Mouse (Mus musculus): ENCODE data around the gene D130043K22Rik. TPM values are rescaled to one million over a fixed set of nuclear protein-coding genes. Genes with fewer than 3 reads are reported as not detected.

Gene D130043K22Rik
- polyA plus RNA-seq, 1 experiment from 2014 or later, result 0.58 TPM

DNA sequence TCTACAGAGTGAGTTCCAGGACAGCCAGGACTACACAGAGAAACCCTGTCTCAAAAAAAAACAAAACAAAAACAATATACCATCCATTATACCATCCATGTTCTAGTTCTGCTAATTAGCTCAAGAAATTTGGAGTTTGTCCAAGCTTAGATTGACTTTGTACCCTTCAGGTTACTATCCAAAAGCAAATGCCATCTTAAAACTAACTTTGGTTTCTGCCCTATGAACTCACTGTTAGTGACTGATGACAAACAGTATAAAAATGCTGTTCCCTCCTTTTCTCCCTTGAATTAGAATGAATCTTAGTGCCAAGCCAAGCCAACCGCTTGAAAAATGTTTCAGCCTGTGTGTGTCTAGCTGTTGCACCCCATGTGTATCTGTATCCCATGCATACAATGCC is 30.3 kb upstream of the D130043K22Rik start:
- no peak for ATAC-seq (ENCODE audit: insufficient number of reproducible peaks, insufficient read depth, low FRiP score, low TSS enrichment)

DNA sequence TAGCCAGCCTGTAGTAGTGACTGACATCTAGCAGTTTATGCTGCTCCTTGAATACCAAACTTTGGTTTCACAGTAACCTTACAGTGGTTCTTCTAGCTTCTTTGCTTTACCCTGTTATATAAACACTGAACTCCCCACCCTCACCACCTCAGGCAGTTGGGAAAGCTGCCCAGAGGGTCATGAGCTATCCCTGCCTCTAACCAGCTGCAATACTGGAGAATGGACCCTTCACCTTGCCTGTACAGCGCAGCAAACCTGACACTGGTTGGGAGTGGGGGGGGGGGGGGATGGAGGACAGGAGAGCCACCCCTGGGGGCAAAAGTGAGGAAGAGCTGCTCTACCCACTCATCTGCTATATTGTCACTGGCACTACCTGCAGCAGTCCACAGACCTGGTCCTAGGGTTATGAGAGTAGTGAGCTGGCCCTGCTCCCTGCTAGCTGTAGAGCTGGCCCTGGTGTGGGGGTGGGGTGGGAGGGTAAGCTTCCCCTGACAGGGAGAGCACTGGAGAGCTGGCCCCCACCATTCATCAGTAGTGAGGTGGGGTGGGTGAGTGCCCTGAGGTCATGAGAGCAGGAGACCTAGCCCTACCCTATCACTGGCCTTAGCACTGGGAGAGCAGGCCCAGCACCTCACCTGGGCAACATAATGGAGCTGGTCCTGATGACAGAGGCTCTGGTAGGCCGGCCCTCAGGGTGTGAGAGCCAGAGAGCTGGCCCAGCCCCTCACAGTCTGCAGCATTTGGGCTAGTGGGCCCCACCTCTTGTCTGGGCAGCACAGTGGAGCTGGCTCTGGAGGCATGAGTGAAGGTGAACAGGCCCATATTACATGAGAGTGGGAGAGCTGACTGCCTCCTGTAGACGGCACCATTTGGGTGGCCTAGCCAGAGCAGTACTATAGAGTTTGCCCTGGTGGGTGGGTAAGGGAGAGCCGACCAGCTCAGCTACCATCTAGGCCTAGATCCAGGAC is 28.5 kb upstream of the D130043K22Rik start:
- no peaks in the 10 kb centered on the region for H3K9me3 ChIP-seq
- no peak overlapping the region for H3K4me2 ChIP-seq (replicated peaks)
- H3K9ac ChIP-seq, result no peak overlapping the region
- H3K27me3 ChIP-seq, result no peaks in the 10 kb centered on the region
- peaks cover 37% of the 10 kb centered on the region for H3K36me3 ChIP-seq
- 68% methylated on average over 4 of the region's 4 CpGs for WGBS
- no peak overlapping the region for H3K27ac ChIP-seq
- H3K4me1 ChIP-seq, result no peaks in the 10 kb centered on the region
- ATAC-seq (ENCODE audit: insufficient number of reproducible peaks, insufficient read depth, low FRiP score, low TSS enrichment), result peak; percentile 73
- H3K4me3 ChIP-seq, result no peak overlapping the region

More for the DNA sequence above, 30.3 kb upstream of the D130043K22Rik start:
- no peak overlapping the region for H3K9ac ChIP-seq
- H3K36me3 ChIP-seq, result peaks cover 54% of the 10 kb centered on the region
- H3K27ac ChIP-seq, result no peak overlapping the region
- no peaks in the 10 kb centered on the region for H3K4me1 ChIP-seq
- no peaks in the 10 kb centered on the region for H3K9me3 ChIP-seq
- H3K4me2 ChIP-seq (replicated peaks), result no peak overlapping the region
- H3K4me3 ChIP-seq, result no peak overlapping the region
- H3K27me3 ChIP-seq, result no peaks in the 10 kb centered on the region
- WGBS, result 87% methylated on average over 1 of the region's 1 CpGs

DNA sequence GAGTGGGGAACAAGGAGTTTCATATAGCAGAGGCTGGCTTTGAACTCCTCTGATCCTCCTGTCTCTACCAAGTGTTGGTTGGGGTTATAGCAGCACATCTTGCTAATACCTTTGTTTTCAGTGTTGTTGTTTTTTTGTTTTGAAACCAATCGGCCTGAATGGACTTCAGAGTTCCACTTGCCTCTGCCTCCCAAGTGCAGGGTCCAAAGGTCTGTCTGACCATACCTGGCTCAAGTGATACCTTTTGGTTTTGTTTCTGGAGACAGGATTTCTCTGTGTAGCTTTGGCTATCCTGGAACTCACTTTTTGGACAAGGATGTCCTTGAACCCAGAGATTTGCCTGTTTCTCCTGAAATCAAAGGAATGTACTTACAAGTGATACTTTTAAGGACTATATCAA is 25.0 kb upstream of the D130043K22Rik start:
- Histone ChIP-seq H3K4me3 (no peak overlapping the region), H3K4me2 (replicated peaks) (no peak overlapping the region), H3K27me3 (no peaks in the 10 kb centered on the region), H3K36me3 (peaks cover 12% of the 10 kb centered on the region), H3K9me3 (no peaks in the 10 kb centered on the region), H3K9ac (no peak overlapping the region), H3K27ac (no peak overlapping the region), H3K4me1 (no peaks in the 10 kb centered on the region)
- no peak for ATAC-seq (ENCODE audit: insufficient number of reproducible peaks, insufficient read depth, low FRiP score, low TSS enrichment)
- 68% methylated on average over 1 of the region's 1 CpGs for WGBS

DNA sequence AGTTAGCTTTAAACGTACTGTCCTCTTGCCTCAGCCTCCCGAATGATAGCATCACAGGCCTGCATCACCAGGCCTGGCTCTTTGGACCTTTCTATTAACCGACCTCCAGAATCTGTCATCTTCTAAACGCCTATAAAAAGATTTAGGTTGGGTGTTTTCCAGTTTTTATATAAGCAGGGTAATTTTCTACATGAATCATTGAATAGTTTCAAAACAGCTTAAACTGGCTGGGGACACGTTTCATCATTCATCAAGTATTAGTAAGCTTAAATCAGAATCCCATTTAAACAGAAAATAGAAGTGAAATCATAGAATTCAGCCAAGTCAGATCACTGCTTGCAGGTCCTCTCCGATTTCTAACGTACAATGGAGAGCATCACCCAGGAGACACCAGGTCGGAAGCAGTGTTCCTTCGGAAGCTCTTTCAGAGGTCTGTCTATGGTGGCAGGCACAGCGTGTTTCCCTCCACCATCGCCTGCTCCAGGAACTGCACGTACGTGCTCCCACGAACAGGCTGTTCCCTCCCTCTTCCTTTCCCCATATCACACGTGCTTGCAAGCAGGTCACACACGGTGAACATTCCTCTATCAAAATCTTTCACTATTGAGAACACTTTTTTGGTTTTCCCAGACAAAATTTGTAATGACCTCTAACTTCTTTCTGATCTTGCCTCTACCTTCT is 22.1 kb upstream of the D130043K22Rik start:
- Histone ChIP-seq H3K9ac (no peak overlapping the region), H3K27me3 (no peaks in the 10 kb centered on the region), H3K27ac (no peak overlapping the region), H3K36me3 (0 out of 2 replicates have a peak, but pooled peaks cover 9% of the 10 kb centered on the region), H3K4me2 (replicated peaks) (no peak overlapping the region), H3K9me3 (no peaks in the 10 kb centered on the region), H3K4me1 (no peaks in the 10 kb centered on the region), H3K4me3 (no peak overlapping the region)
- ATAC-seq (ENCODE audit: insufficient number of reproducible peaks, insufficient read depth, low FRiP score, low TSS enrichment), result no peak
- 86% methylated on average over 16 of the region's 16 CpGs for WGBS

DNA sequence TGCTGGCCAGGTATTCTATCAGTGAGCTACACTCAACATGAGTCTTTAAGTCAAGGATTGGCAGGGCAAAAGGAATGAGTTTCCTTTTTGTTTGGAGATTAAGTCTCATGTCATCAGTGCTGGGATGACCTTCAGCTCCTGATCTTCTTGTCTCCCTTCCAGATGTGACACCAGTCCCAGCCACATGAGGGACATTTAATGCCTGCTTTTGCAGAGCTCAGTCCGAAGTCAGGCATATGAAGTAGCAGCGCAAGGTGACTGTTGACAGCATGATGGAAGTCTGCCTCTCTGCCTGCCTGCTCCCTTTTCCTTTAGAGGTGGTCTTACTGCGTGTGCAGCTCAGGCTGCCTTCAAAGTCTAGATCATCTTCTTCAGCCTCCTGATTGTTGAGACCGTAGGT is 20.3 kb upstream of the D130043K22Rik start:
- H3K9ac ChIP-seq, result no peak overlapping the region
- no peak overlapping the region for H3K27ac ChIP-seq
- no peaks in the 10 kb centered on the region for H3K36me3 ChIP-seq
- WGBS, result 87% methylated on average over 4 of the region's 4 CpGs
- no peak overlapping the region for H3K4me3 ChIP-seq
- no peaks in the 10 kb centered on the region for H3K4me1 ChIP-seq
- H3K9me3 ChIP-seq, result no peaks in the 10 kb centered on the region
- ATAC-seq (ENCODE audit: insufficient number of reproducible peaks, insufficient read depth, low FRiP score, low TSS enrichment), result no peak
- no peak overlapping the region for H3K4me2 ChIP-seq (replicated peaks)
- no peaks in the 10 kb centered on the region for H3K27me3 ChIP-seq

DNA sequence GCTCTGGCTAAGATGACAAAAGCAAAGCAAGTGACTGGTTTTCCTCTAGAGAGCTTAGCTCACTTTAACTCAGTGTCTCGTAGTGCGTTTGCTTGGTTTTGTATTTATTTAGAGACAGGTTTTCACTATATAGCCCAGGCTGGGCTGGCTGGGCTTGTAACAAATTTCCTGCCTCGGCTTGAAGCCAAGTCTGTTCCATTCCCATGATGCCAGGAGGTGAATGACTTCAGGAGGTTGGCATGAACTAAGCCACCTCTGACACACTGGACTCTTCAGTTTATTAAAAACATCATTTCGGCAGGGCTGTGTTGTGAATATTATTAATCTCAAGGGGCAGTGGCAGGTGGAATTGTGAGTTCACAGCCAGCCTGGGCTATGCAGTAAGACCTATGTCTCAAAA is 19.3 kb upstream of the D130043K22Rik start:
- WGBS, result 83% methylated on average over 4 of the region's 4 CpGs
- ATAC-seq (ENCODE audit: insufficient number of reproducible peaks, insufficient read depth, low FRiP score, low TSS enrichment), result no peak

DNA sequence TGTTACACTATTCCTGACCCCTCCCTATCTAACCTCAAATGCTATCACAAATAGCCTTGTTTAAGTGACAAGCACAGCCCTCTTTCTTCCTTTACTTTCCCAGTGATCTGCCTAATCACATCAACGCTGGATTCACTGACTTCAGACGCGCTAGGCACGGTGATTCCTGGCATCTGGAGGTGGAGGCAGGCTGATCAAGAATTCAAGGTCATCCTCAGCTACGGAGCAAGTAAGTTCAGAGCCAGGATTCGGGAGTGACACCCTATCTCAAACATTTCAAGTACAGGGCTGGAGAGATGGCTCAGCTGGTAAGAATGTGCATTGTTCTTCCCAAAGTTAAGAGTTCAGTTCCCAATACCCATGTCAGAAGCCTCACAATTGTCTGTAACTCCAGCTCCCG is 18.8 kb upstream of the D130043K22Rik start:
- Histone ChIP-seq H3K36me3 (no peaks in the 10 kb centered on the region), H3K4me1 (no peaks in the 10 kb centered on the region), H3K27me3 (no peaks in the 10 kb centered on the region), H3K9ac (no peak overlapping the region), H3K9me3 (no peaks in the 10 kb centered on the region), H3K4me2 (replicated peaks) (no peak overlapping the region), H3K27ac (no peak overlapping the region), H3K4me3 (no peak overlapping the region)
- ATAC-seq (ENCODE audit: insufficient number of reproducible peaks, insufficient read depth, low FRiP score, low TSS enrichment), result no peak
- WGBS, result 83% methylated on average over 7 of the region's 7 CpGs

More for the DNA sequence above, 19.3 kb upstream of the D130043K22Rik start:
- Histone ChIP-seq H3K4me3 (no peak overlapping the region), H3K4me2 (replicated peaks) (no peak overlapping the region), H3K36me3 (no peaks in the 10 kb centered on the region), H3K27me3 (no peaks in the 10 kb centered on the region), H3K9me3 (no peaks in the 10 kb centered on the region), H3K27ac (no peak overlapping the region), H3K9ac (no peak overlapping the region), H3K4me1 (no peaks in the 10 kb centered on the region)

DNA sequence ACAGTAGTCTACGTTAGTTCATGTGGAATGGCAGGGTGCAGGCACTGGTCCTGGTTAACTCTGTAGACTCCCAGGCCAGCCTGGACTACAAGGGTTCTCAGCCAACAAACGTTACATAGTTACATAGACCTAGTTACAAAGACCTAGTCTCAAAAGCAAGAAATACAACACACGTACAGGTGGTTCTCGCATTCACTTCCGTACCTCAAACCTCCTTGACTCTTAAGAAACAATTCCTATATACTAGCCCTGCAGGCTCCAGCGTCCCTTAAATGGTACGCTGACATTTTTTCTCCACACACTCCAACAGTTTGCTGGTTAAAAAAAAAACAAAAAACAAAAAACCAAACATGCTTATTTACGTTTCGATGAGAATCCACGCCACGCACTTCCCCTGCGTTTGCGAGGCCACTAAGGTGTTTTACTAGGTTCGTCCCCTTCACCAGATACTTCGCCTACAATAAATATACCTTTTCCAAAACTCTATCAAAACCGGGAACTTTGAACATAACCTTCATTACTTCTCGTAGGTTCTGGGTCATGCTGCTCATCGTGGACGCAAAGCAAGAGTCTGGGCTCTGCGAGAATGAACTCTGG is 14.1 kb upstream of the D130043K22Rik start:
- peak overlapping the region; percentile 95 for H3K4me3 ChIP-seq
- ATAC-seq (ENCODE audit: insufficient number of reproducible peaks, insufficient read depth, low FRiP score, low TSS enrichment), result no peak
- H3K9me3 ChIP-seq, result no peaks in the 10 kb centered on the region
- peak overlapping the region; percentile 62 for H3K9ac ChIP-seq
- peak overlapping the region; percentile 85 for H3K4me2 ChIP-seq (replicated peaks)
- no peaks in the 10 kb centered on the region for H3K36me3 ChIP-seq
- peak overlapping the region; percentile 94 for H3K27ac ChIP-seq
- 2% methylated on average over 20 of the region's 20 CpGs for WGBS
- peaks cover 13% of the 10 kb centered on the region for H3K4me1 ChIP-seq
- no peaks in the 10 kb centered on the region for H3K27me3 ChIP-seq

DNA sequence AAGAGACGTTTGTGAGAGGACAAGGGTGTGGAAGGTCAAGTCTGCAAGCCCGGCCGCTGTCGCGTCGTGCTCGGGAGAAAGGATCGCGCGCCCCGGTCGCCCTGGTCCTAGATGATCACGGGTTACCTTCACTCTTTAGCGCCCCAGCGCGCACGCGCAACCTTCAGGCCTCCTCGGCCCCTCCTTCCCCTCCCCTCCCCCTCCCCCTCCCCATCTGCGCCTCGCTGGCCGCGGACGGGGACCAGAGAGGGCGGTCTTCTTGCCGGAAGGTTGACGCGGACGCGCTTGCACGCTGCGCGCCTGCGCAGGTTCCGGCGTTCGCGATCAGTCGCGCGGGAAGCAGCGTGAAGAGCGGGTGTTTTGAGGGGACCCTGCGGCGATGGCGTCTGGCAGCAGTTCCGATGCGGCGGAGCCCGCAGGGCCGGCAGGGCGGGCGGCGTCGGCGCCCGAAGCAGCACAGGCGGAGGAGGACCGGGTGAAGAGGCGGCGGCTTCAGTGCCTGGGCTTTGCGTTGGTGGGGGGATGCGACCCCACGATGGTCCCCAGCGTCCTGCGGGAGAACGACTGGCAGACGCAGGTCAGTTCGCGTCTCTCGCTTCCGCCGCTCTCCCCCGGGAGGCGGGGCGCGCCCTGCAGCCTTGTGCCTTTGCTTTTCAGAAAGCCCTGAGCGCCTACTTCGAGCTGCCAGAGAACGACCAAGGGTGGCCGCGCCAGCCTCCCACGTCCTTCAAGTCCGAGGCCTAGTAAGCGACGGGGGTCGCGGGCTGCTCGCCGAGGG is 13.4 kb upstream of the D130043K22Rik start, which contains the start of the genes Acot13 and Tdp2:
Gene Acot13 (minus strand): TSS at position 188 of the 778 bp plus-strand sequence.
Gene Tdp2 (plus strand): TSS at position 327 of the 778 bp plus-strand sequence.
- no peaks in the 10 kb centered on the region for H3K9me3 ChIP-seq
- peak within 1 kb of the TSS; percentile 94 for H3K27ac ChIP-seq
- no peaks in the 10 kb centered on the region for H3K27me3 ChIP-seq
- WGBS, result under 1% methylated on average over 89 of the region's 90 CpGs
- peak within 1 kb of the TSS; percentile 94 for H3K9ac ChIP-seq
- peak within 1 kb of the TSS; percentile 85 for H3K4me2 ChIP-seq (replicated peaks)
- peak within 1 kb of the TSS; percentile 95 for H3K4me3 ChIP-seq
- peaks cover 13% of the 10 kb centered on the region for H3K4me1 ChIP-seq
- H3K36me3 ChIP-seq, result no peaks in the 10 kb centered on the region
- peak; percentile 93 for ATAC-seq (ENCODE audit: insufficient number of reproducible peaks, insufficient read depth, low FRiP score, low TSS enrichment)

DNA sequence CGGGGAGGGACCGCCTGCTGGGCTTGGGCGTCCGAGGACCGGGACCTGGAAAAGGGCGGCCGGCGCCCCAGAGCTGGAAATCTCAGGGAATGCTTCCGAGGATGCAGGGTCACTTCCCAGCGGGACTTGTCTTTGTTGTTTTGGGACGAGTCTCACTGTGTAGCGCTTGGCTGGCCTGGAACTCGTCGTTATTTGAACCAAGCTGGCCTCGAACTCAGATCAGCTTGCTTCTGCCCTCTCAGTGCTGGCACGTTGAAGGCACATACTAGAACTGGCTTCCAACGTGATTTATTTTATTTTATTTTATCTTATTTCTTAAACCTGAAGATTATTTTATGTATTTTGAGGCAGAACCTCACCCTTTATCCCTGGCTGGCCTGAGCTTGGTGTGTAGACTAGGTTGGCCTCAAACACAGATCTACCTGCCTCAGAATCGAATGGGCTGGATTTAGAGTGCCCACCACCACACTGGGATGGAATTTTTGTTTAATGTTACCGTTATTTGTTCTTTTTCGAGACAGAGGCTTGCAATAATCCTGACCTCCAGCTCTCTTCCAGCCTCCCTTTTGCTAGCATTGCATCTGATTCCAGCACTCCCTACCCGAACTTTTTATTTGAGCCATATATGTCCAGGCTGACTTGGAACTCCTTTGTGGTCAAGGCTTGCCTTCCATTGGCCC is 12.7 kb upstream of the D130043K22Rik start:
- peak overlapping the region; percentile 95 for H3K4me3 ChIP-seq
- H3K27me3 ChIP-seq, result no peaks in the 10 kb centered on the region
- H3K4me2 ChIP-seq (replicated peaks), result peak overlapping the region; percentile 85
- no peaks in the 10 kb centered on the region for H3K36me3 ChIP-seq
- H3K9ac ChIP-seq, result peak overlapping the region; percentile 94
- H3K27ac ChIP-seq, result peak overlapping the region; percentile 94
- H3K9me3 ChIP-seq, result no peaks in the 10 kb centered on the region
- WGBS, result 6% methylated on average over 21 of the region's 21 CpGs
- peaks cover 13% of the 10 kb centered on the region for H3K4me1 ChIP-seq
- ATAC-seq (ENCODE audit: insufficient number of reproducible peaks, insufficient read depth, low FRiP score, low TSS enrichment), result no peak

All from embryonic facial prominence, embryonic 12.5 days (tissue).